Mouse (Mus musculus) forebrain, postnatal 0 days (tissue): Measurements from ENCODE around the gene Usp19. TPM values are rescaled to one million over a fixed set of nuclear protein-coding genes. Genes with fewer than 3 reads are reported as not detected.

ENCODE experiments used
- ATAC-seq: fragments of 200-750 bp; cut with Nextera tagmentation; 2 replicates; pipeline ENCODE4 v1.8.0; 2017; ENCODE audit warnings: mild to moderate bottlenecking, moderate library complexity
- DNase-seq: peaks from one replicate; pipeline ENCODE4 v3.0.0-alpha.2; 2015
- H3K27ac ChIP-seq: fragments of 300-500 bp; sonication (generic); 2 replicates; pipeline ENCODE4 v1.5.1; 2014; ENCODE audit warnings: low read depth, mild to moderate bottlenecking, antibody characterized with exemption, low read length, moderate library complexity, mixed read lengths
- H3K27me3 ChIP-seq: fragments of 300-500 bp; sonication (generic); 2 replicates; pipeline ENCODE4 v1.6.1; 2014; ENCODE audit warnings: mild to moderate bottlenecking, low read length, mixed read lengths; ENCODE audit not compliant: insufficient read depth
- H3K36me3 ChIP-seq: fragments of 300-500 bp; sonication (generic); 2 replicates; pipeline ENCODE4 v1.6.1; 2014; ENCODE audit warnings: mild to moderate bottlenecking, moderate library complexity; ENCODE audit not compliant: insufficient read depth
- H3K4me1 ChIP-seq: fragments of 300-500 bp; sonication (generic); 2 replicates; pipeline ENCODE4 v1.6.1; 2014; ENCODE audit warnings: antibody characterized with exemption; ENCODE audit not compliant: insufficient read depth
- H3K4me2 ChIP-seq: fragments of 300-500 bp; sonication (generic); 2 replicates; pipeline ENCODE4 v1.6.1; 2014; ENCODE audit warnings: low read depth, mild to moderate bottlenecking, moderate library complexity
- H3K4me3 ChIP-seq: fragments of 300-500 bp; sonication (generic); 2 replicates; pipeline ENCODE4 v1.5.1; 2014; ENCODE audit warnings: low read depth, low read length, mixed read lengths
- H3K9ac ChIP-seq: fragments of 300-500 bp; sonication (generic); 2 replicates; pipeline ENCODE4 v1.6.1; 2014; ENCODE audit warnings: mild to moderate bottlenecking
- H3K9me3 ChIP-seq: fragments of 300-500 bp; sonication (generic); 2 replicates; pipeline ENCODE4 v1.6.1; 2016; ENCODE audit warnings: low read length
- CTCF ChIP-seq: sonication (generic); IDR thresholded peaks from 2 replicates; pipeline ENCODE4 v1.5.1; 2016; ENCODE audit warnings: antibody characterized with exemption, control low read depth, low read depth
- WGBS: fragments of 180-500 bp; shearing (Covaris S2); extraction: QIAGEN DNeasy Blood & Tissue Kit; methylation state at CpG from one replicate; pipeline ENCODE4 v1.1.7; 2014; 5-methylcytosine and 5-hydroxymethylcytosine counted together
- polyA plus RNA-seq: library from polyadenylated mRNA; unstranded; fragments of >200 nt; fragmentation: Nextera tagmentation; extraction: Ambion mirVana; gene quantifications from 2 replicates; pipeline ENCODE4 v1.2.1, GENCODE M21; 2015
- total RNA-seq: library from RNA; depleted of rRNA; stranded (reverse); fragments of >200 nt; gene quantifications from 2 replicates; pipeline ENCODE4 v1.2.3, GENCODE M21; 2014

The Usp19 gene
- total and polyA plus RNA-seq, 2 experiments from 2014 or later, result 41.5 to 97.0 TPM

DNA sequence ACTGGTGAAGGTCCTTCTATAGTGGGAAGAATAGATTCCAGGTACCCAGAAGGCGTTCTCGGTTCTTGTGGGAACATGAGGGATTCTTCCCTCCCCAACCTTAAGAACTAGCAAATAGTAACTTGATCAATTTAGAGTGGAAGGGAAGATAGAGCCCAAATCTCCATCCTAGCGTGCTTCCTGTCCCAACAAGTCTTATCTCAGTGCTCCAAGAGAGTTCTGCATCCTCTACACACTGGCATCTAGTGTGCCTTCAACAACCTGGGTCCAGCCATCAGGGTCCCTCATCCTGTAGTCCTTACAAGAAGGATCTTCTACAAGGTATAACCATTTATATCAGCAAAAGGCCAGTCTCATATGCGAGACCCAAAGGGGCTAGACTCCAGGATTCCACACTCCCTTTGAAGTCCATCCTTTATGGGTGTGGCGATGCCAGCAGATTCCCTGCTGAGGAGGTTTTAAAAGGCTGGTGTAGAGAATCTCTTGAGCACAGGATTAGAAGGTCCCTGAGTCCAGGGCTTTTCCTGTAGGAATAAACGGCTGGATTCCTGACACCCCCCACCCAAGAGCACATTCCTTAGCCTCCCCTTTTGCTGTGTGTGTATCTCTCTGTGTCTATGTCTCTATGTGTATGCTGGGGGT is 38.8 kb upstream of the Usp19 start:
- 51% methylated on average over 6 of the region's 6 CpGs for WGBS
- H3K27ac ChIP-seq, result peak overlapping the region; percentile 82
- H3K4me3 ChIP-seq, result peak overlapping the region; percentile 67
- no peak for ATAC-seq
- no peaks in the 10 kb centered on the region for H3K27me3 ChIP-seq
- no peak for TF ChIP-seq CTCF
- H3K4me1 ChIP-seq, result peaks cover 32% of the 10 kb centered on the region
- no peaks in the 10 kb centered on the region for H3K9me3 ChIP-seq
- H3K9ac ChIP-seq, result peak overlapping the region; percentile 75
- H3K36me3 ChIP-seq, result peaks cover 6% of the 10 kb centered on the region; the same call in 1 of the 2 replicates
- DNase-seq, result peak; percentile 24
- H3K4me2 ChIP-seq, result peak overlapping the region; percentile 78

DNA sequence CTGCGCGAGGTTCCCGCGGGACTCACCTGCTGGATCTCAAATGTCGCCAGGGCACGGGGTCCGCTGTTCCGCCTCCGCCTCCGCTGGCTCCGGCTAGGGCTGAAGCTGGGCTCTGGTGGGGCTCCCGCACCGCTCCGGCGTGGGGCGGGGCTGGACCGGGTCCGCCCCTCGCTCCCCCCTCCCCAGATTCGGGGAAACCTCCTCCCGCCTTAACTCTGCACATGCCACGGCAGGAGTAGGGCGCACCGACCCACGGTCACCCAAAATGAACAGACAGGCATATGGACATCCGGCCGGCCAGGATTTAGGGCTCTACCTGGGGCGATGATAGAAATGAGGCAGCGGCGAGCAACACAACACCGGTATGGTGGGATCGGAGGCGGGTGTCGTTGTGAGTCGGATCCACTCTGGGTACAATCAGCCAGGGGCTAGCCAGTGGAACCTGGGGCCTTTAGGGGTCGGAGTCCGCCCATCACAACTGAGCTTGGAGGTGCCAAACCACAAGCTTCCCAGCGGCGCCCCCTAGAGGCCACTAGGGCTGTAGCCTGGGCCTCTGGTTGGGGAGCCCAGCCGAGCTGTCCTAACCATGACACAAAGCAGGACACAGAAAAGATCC is 38.0 kb upstream of the Usp19 start:
- H3K27ac ChIP-seq, result peak overlapping the region; percentile 82
- H3K4me2 ChIP-seq, result peak overlapping the region; percentile 78
- under 1% methylated on average over 40 of the region's 40 CpGs for WGBS
- peak overlapping the region; percentile 67 for H3K4me3 ChIP-seq
- no peaks in the 10 kb centered on the region for H3K9me3 ChIP-seq
- TF ChIP-seq CTCF, result peak; percentile 92
- peak; percentile 91 for ATAC-seq
- peaks cover 6% of the 10 kb centered on the region; the same call in 1 of the 2 replicates for H3K36me3 ChIP-seq
- H3K4me1 ChIP-seq, result peaks cover 32% of the 10 kb centered on the region
- peak; percentile 93 for DNase-seq
- no peaks in the 10 kb centered on the region for H3K27me3 ChIP-seq
- peak overlapping the region; percentile 75 for H3K9ac ChIP-seq

DNA sequence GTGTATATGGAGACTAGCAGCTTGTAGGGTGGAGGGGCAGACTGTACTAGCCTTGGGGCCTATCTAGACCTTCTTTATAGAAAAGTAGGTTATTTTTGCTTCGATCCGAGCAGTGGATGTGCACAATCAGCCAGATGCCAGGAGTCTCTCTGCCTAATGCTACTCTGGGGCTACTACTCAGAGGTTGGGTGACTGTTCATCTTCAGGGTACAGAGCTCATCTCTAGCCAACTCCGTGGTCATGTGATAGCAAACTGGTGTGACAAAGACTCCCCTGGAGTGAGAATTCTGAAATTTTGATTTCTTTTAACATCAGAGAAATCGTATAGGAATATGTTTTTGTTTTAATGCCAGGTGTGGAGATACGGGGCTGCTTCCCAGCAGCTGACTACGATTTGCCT is 37.5 kb upstream of the Usp19 start:
- Histone ChIP-seq H3K4me2 (peak overlapping the region; percentile 78), H3K27ac (peak overlapping the region; percentile 82), H3K9ac (peak overlapping the region; percentile 75), H3K27me3 (no peaks in the 10 kb centered on the region), H3K9me3 (no peaks in the 10 kb centered on the region), H3K36me3 (peaks cover 6% of the 10 kb centered on the region; the same call in 1 of the 2 replicates), H3K4me1 (peaks cover 32% of the 10 kb centered on the region), H3K4me3 (peak overlapping the region; percentile 67)
- ATAC-seq (peak; percentile 58), DNase-seq (no peak)
- no peak for TF ChIP-seq CTCF
- 29% methylated on average over 6 of the region's 6 CpGs for WGBS

DNA sequence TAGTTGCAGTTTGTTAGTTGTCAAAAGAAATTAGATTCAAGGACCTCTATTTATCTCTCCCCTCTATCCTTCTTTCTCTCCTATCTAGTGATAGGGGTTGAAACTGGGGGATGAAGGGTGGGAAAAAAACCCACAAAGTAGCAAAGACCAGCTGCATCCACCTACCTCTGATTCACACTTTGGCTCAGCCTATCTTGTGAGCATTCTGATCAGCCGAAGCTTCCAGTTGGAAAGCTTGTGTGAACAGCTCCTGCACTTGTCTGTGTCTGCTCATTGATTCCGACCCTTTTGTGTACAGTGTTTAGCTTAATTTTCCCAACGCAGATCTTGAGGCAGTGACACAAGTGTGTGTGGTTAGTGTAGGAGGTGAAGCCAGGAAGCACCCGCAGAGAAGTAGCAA is 36.9 kb upstream of the Usp19 start:
- TF ChIP-seq CTCF, result no peak
- H3K9me3 ChIP-seq, result no peaks in the 10 kb centered on the region
- H3K4me1 ChIP-seq, result peaks cover 32% of the 10 kb centered on the region
- H3K9ac ChIP-seq, result 0 out of 2 replicates have a peak overlapping the region, but pooled peaks have one; percentile 18
- ATAC-seq, result no peak
- peak overlapping the region; percentile 78 for H3K4me2 ChIP-seq
- no peaks in the 10 kb centered on the region for H3K27me3 ChIP-seq
- H3K4me3 ChIP-seq, result no peak overlapping the region
- H3K27ac ChIP-seq, result peak overlapping the region; percentile 82
- WGBS, result 54% methylated on average over 4 of the region's 4 CpGs
- 0 out of 2 replicates have a peak, but pooled peaks cover under 1% of the 10 kb centered on the region for H3K36me3 ChIP-seq
- DNase-seq, result peak; percentile 14

DNA sequence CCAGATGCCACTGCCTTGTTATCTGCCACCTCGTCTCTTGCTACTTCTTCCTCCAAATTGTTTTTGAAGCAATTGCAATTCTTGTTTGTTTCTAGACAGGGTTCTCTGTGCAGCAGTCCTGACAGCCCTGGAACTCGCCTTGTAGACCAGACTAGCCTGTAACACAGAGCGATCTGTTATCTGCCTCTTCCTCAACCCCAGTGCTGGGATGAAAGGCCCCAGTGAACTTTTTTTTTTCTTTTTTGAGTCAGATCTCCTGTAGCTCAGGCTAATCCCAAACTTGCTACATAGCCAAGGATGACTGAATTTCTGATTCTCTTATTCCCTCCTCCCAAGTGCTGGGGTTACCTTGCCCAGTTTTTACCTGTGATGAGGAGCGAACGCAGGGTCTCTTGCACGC is 36.0 kb upstream of the Usp19 start:
- Histone ChIP-seq H3K4me2 (no peak overlapping the region), H3K4me3 (no peak overlapping the region), H3K9ac (no peak overlapping the region), H3K36me3 (no peaks in the 10 kb centered on the region), H3K4me1 (peaks cover 27% of the 10 kb centered on the region), H3K27me3 (no peaks in the 10 kb centered on the region), H3K9me3 (no peaks in the 10 kb centered on the region), H3K27ac (no peak overlapping the region)
- 87% methylated on average over 6 of the region's 6 CpGs for WGBS
- DNase-seq, result no peak
- ATAC-seq, result no peak
- no peak for TF ChIP-seq CTCF

DNA sequence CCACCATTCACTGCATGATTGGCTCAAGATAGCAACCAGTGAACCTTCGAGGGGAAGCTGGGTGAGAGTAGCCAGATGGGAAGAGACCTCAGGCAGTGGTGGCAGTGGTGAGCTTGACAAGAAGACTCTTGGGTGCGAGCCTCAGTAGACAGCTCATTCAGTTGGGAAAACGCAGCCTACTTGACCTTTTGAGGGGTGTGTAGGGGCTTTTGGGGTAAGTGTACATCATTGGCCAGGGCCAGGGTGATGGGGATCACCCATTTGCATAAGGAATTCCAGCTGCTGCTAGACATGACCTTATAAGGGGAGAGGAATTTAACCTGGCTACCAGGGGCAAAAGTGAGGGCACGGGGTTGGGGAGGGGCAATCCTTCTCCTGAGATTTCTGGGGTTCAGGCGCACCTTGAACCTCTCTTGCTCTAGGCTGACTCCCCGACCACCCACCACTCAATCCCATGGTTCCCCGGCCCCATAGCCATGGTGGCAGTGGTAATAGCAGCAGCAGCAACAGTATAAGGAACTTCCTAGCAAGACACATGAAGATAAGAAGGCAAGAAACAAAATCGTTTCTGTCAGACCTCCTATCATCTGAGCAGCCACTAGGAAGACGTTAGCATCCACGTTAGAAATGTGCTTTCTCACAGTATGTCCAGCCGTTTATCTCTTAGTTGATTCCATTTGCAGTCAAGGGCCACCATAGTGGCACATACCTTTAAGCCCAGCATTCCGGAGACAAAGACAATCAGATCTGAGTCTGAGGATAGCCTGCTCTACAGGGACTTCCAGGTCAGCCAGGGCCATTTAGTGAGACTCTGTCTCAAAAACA is 34.4 kb upstream of the Usp19 start:
- Histone ChIP-seq H3K36me3 (no peaks in the 10 kb centered on the region), H3K27ac (no peak overlapping the region), H3K4me3 (no peak overlapping the region), H3K9me3 (no peaks in the 10 kb centered on the region), H3K4me2 (no peak overlapping the region), H3K9ac (no peak overlapping the region), H3K27me3 (no peaks in the 10 kb centered on the region), H3K4me1 (peaks cover 16% of the 10 kb centered on the region)
- TF ChIP-seq CTCF, result no peak
- no peak for DNase-seq
- 82% methylated on average over 12 of the region's 12 CpGs for WGBS
- no peak for ATAC-seq
